Mouse (Mus musculus) induced T-regulatory cell, adult 2 months (primary cell): Measurements from ENCODE around the gene Add3.
"Not testable (repeated sequence)": the region's sequence is repeated elsewhere in the genome, so short reads cannot be mapped to it uniquely, and the experiment has no call there.

Experiments
- DNase-seq: peaks from one replicate; pipeline ENCODE4 v3.0.0-alpha.2; 2012; ENCODE audit warnings: low read depth

Gene Add3

GRCm38 (mm10) chr19:53193964-53194582, 53.8 kb downstream of the Add3 start:
- peak; percentile 88 for DNase-seq

- DNase-seq, result peak; percentile 84
These were observed 54.7 kb downstream of the Add3 start for GRCm38 (mm10) chr19:53194751-53195520.

GRCm38 (mm10) chr19:53196961-53197360, 56.7 kb downstream of the Add3 start:
- DNase-seq, result no peak

- DNase-seq, result peak; percentile 46
These were observed 57.5 kb downstream of the Add3 start for GRCm38 (mm10) chr19:53197766-53198165.

GRCm38 (mm10) chr19:53198706-53199572, 58.7 kb downstream of the Add3 start:
- peak; percentile 86 for DNase-seq

GRCm38 (mm10) chr19:53199711-53200110, 59.5 kb downstream of the Add3 start:
- DNase-seq, result no peak

GRCm38 (mm10) chr19:53202116-53202515, 61.9 kb downstream of the Add3 start:
- DNase-seq, result no peak

- no peak for DNase-seq
These were observed 66.7 kb downstream of the Add3 start for GRCm38 (mm10) chr19:53206986-53207385.

- DNase-seq, result no peak
These were observed 68.6 kb downstream of the Add3 start for GRCm38 (mm10) chr19:53208830-53209229.

- DNase-seq, result no peak
These were observed 70.0 kb downstream of the Add3 start for GRCm38 (mm10) chr19:53210251-53210650.

- DNase-seq, result no peak
These were observed 75.1 kb downstream of the Add3 start for GRCm38 (mm10) chr19:53215352-53215751.

- DNase-seq, result peak; percentile 70
These were observed 76.7 kb downstream of the Add3 start for GRCm38 (mm10) chr19:53216761-53217538.

- no peak for DNase-seq
These were observed 77.6 kb downstream of the Add3 start for GRCm38 (mm10) chr19:53217837-53218236.

- no peak for DNase-seq
These were observed 79.1 kb downstream of the Add3 start for GRCm38 (mm10) chr19:53219305-53219704.

- no peak for DNase-seq
These were observed 80.9 kb downstream of the Add3 start for GRCm38 (mm10) chr19:53221186-53221585.

GRCm38 (mm10) chr19:53225249-53226070, 85.2 kb downstream of the Add3 start:
- not testable (repeated sequence) for DNase-seq

GRCm38 (mm10) chr19:53226651-53227050, 86.4 kb downstream of the Add3 start:
- no peak for DNase-seq

GRCm38 (mm10) chr19:53228064-53228794, 88.0 kb downstream of the Add3 start:
- DNase-seq, result no peak

GRCm38 (mm10) chr19:53230942-53231815, 90.9 kb downstream of the Add3 start:
- no peak for DNase-seq
